Mouse (Mus musculus): ENCODE measurements around the gene Lman2l. TPM values are rescaled to one million over a fixed set of nuclear protein-coding genes. Genes with fewer than 3 reads are reported as not detected.
A peak's percentile ranks its signal among the peaks of the same experiment; 100 is the strongest.

Lman2l gene
- polyA plus RNA-seq, 1 experiment from 2014 or later, result 67.6 TPM

DNA sequence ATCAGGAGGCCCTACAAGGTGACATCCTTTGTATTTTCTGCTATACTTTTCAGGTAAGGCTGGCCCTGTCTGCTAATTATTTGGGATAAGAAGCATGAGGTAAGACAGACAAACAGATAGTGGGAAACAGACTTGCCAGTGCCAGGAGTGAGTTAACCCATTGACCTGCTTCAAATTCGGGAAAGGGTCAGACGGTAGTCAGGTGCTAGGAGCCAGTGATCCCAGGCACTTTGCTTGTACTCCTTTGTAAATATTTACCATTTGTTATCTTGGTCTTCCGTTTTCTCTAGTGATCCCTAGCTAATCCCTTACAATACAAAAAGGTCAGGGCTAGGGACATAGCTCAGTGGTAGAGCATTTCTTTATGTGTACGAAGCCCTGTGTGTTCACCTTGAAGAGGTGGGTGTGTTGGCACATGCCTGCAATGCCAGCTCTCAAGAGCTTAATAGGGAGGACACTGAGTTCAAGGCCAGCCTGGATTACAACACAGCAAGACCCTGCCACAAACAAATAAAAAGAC is 20.6 kb upstream of the Lman2l start:
- WGBS, result 84% methylated on average over 4 of the region's 4 CpGs
- no peak overlapping the region for H3K9ac ChIP-seq (replicated peaks; ENCODE audit: low read depth, low read length)
- H3K4me2 ChIP-seq (ENCODE audit: low read length), result no peak overlapping the region
- no peak for ATAC-seq
- no peak overlapping the region for H3K27ac ChIP-seq (ENCODE audit: low read length)
- H3K9me3 ChIP-seq (ENCODE audit: control insufficient read depth, low read length), result no peaks in the 10 kb centered on the region
- H3K27me3 ChIP-seq (replicated peaks; ENCODE audit: control insufficient read depth, insufficient read depth, low read length), result no peaks in the 10 kb centered on the region
- no peaks in the 10 kb centered on the region for H3K36me3 ChIP-seq (ENCODE audit: control insufficient read depth, insufficient read depth)
- H3K4me1 ChIP-seq (replicated peaks; ENCODE audit: control insufficient read depth, insufficient read depth, low read length), result peaks cover under 1% of the 10 kb centered on the region; the same call in 1 of the 2 replicates
- H3K4me3 ChIP-seq (replicated peaks; ENCODE audit: low read length), result no peak overlapping the region

DNA sequence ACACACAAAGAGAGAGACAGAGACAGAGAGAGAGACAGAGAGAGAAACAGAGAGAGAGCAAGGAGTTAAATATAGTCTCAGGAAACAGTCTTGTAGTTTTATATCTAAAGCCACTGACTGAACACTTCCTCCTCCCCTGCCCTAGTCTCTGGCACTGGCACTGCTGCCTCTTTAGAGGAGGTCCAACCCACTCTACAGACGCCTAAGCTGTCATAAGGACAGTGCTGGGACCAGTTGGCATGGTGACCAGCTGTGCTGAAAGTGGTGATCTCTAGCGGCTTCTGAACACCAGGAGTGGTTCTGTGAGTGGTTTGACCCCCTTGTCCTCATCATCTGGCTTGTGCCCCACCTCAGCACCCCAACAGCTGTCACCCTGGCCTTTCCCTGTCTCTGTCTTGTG is 16.8 kb upstream of the Lman2l start:
- H3K36me3 ChIP-seq (ENCODE audit: control insufficient read depth, insufficient read depth), result no peaks in the 10 kb centered on the region
- WGBS, result 33% methylated on average over 2 of the region's 2 CpGs
- no peak overlapping the region for H3K4me3 ChIP-seq (replicated peaks; ENCODE audit: low read length)
- H3K9me3 ChIP-seq (ENCODE audit: control insufficient read depth, low read length), result no peaks in the 10 kb centered on the region
- H3K4me2 ChIP-seq (ENCODE audit: low read length), result no peak overlapping the region
- H3K4me1 ChIP-seq (replicated peaks; ENCODE audit: control insufficient read depth, insufficient read depth, low read length), result no peaks in the 10 kb centered on the region
- no peak for ATAC-seq
- no peak overlapping the region for H3K9ac ChIP-seq (replicated peaks; ENCODE audit: low read depth, low read length)
- no peak overlapping the region for H3K27ac ChIP-seq (ENCODE audit: low read length)
- no peaks in the 10 kb centered on the region for H3K27me3 ChIP-seq (replicated peaks; ENCODE audit: control insufficient read depth, insufficient read depth, low read length)

DNA sequence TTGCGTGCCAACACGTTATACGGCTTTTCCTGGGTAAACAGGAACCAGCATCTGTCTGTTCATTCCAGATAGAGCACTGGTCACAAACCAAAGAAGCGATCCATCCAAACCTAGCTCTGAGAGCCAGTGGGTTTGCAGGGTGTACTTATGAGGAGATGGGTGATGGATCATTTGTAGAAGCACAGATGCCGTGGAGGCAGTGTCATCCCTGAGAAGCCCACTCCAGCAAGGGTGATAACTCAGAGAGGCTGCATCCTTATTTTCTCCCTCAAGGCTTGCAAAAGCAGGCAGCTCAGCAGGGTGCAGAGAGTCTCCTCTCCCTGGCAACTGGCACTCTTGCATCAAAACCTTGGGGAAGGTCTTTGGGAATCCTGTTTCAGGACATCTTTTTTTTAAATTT is 13.1 kb upstream of the Lman2l start:
- Histone ChIP-seq H3K9ac (replicated peaks; ENCODE audit: low read depth, low read length) (no peak overlapping the region), H3K9me3 (ENCODE audit: control insufficient read depth, low read length) (no peaks in the 10 kb centered on the region), H3K4me3 (replicated peaks; ENCODE audit: low read length) (no peak overlapping the region), H3K27me3 (replicated peaks; ENCODE audit: control insufficient read depth, insufficient read depth, low read length) (no peaks in the 10 kb centered on the region), H3K4me2 (ENCODE audit: low read length) (no peak overlapping the region), H3K4me1 (replicated peaks; ENCODE audit: control insufficient read depth, insufficient read depth, low read length) (no peaks in the 10 kb centered on the region), H3K27ac (ENCODE audit: low read length) (no peak overlapping the region), H3K36me3 (ENCODE audit: control insufficient read depth, insufficient read depth) (no peaks in the 10 kb centered on the region)
- no peak for ATAC-seq
- WGBS, result 86% methylated on average over 5 of the region's 5 CpGs

GRCm38 (mm10) chr1:36457388-36458014 is 12.4 kb upstream of the Lman2l start:
- Histone ChIP-seq H3K9me3 (ENCODE audit: control insufficient read depth, low read length) (no peaks in the 10 kb centered on the region), H3K27ac (ENCODE audit: low read length) (no peak overlapping the region), H3K4me2 (ENCODE audit: low read length) (no peak overlapping the region), H3K4me1 (replicated peaks; ENCODE audit: control insufficient read depth, insufficient read depth, low read length) (no peaks in the 10 kb centered on the region), H3K36me3 (ENCODE audit: control insufficient read depth, insufficient read depth) (no peaks in the 10 kb centered on the region), H3K27me3 (replicated peaks; ENCODE audit: control insufficient read depth, insufficient read depth, low read length) (no peaks in the 10 kb centered on the region), H3K9ac (replicated peaks; ENCODE audit: low read depth, low read length) (no peak overlapping the region), H3K4me3 (replicated peaks; ENCODE audit: low read length) (no peak overlapping the region)
- ATAC-seq, result no peak
- WGBS, result 46% methylated on average over 7 of the region's 7 CpGs

DNA sequence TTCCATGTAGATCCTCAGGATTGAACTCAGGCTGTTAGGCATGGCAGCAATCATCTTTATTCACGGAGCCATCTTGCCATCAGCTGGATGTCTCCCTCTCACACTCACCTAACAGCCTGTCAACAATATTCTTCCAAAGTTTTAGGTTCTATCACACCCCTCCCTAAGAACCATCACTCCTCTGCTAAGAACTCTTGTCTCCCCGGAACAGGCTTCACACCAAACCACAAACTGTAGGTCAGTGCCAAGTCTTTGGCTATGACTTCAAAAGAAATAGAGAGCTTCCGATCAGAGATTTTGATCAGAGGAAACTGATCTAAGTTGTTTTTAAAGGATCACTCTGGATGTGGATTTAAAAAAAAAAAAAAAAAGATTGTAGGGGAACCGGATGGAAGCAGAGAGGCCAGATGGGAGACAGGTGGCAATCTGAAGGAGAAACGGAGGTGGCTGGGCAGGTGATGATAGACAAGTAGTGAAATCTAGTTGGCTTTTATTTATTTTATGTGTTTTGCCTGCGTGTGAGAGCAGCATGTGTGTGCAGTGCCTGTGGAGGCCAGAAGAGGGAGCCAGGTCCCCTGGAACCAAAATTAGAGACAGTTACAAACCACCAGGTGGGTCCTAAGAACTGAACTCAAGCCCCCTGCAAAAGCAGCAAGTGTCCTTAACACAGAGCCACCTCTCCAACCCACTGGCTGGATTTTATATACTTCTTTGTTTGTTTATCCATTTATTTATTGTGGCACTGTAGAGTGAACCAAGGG is 9.2 kb upstream of the Lman2l start:
- ATAC-seq, result no peak

GRCm38 (mm10) chr1:36446841-36447240 is 1.8 kb upstream of the Lman2l start:
- H3K4me2 ChIP-seq (ENCODE audit: low read length), result no peak overlapping the region
- H3K9me3 ChIP-seq (ENCODE audit: control insufficient read depth, low read length), result no peaks in the 10 kb centered on the region
- 94% methylated on average over 5 of the region's 5 CpGs for WGBS
- ATAC-seq, result no peak
- no peaks in the 10 kb centered on the region for H3K27me3 ChIP-seq (replicated peaks; ENCODE audit: control insufficient read depth, insufficient read depth, low read length)
- no peak overlapping the region for H3K9ac ChIP-seq (replicated peaks; ENCODE audit: low read depth, low read length)
- no peaks in the 10 kb centered on the region for H3K36me3 ChIP-seq (ENCODE audit: control insufficient read depth, insufficient read depth)
- H3K4me1 ChIP-seq (replicated peaks; ENCODE audit: control insufficient read depth, insufficient read depth, low read length), result peaks cover 8% of the 10 kb centered on the region
- H3K4me3 ChIP-seq (replicated peaks; ENCODE audit: low read length), result no peak overlapping the region
- H3K27ac ChIP-seq (ENCODE audit: low read length), result no peak overlapping the region

More for the DNA sequence above, 9.2 kb upstream of the Lman2l start:
- H3K9me3 ChIP-seq (ENCODE audit: control insufficient read depth, low read length), result no peaks in the 10 kb centered on the region
- no peaks in the 10 kb centered on the region for H3K36me3 ChIP-seq (ENCODE audit: control insufficient read depth, insufficient read depth)
- no peak overlapping the region for H3K27ac ChIP-seq (ENCODE audit: low read length)
- H3K9ac ChIP-seq (replicated peaks; ENCODE audit: low read depth, low read length), result no peak overlapping the region
- H3K4me3 ChIP-seq (replicated peaks; ENCODE audit: low read length), result no peak overlapping the region
- no peaks in the 10 kb centered on the region for H3K4me1 ChIP-seq (replicated peaks; ENCODE audit: control insufficient read depth, insufficient read depth, low read length)
- H3K27me3 ChIP-seq (replicated peaks; ENCODE audit: control insufficient read depth, insufficient read depth, low read length), result no peaks in the 10 kb centered on the region
- no peak overlapping the region for H3K4me2 ChIP-seq (ENCODE audit: low read length)
- 89% methylated on average over 6 of the region's 6 CpGs for WGBS

GRCm38 (mm10) chr1:36446106-36446824 is 1.2 kb upstream of the Lman2l start:
- no peaks in the 10 kb centered on the region for H3K36me3 ChIP-seq (ENCODE audit: control insufficient read depth, insufficient read depth)
- no peak overlapping the region for H3K9ac ChIP-seq (replicated peaks; ENCODE audit: low read depth, low read length)
- H3K4me2 ChIP-seq (ENCODE audit: low read length), result no peak overlapping the region
- H3K9me3 ChIP-seq (ENCODE audit: control insufficient read depth, low read length), result no peaks in the 10 kb centered on the region
- no peak overlapping the region for H3K4me3 ChIP-seq (replicated peaks; ENCODE audit: low read length)
- H3K4me1 ChIP-seq (replicated peaks; ENCODE audit: control insufficient read depth, insufficient read depth, low read length), result peaks cover 8% of the 10 kb centered on the region
- H3K27ac ChIP-seq (ENCODE audit: low read length), result no peak overlapping the region
- 93% methylated on average over 5 of the region's 5 CpGs for WGBS
- ATAC-seq, result no peak
- H3K27me3 ChIP-seq (replicated peaks; ENCODE audit: control insufficient read depth, insufficient read depth, low read length), result no peaks in the 10 kb centered on the region

- peak; percentile 13 for ATAC-seq
- Histone ChIP-seq H3K9ac (replicated peaks; ENCODE audit: low read depth, low read length) (0 out of 2 replicates have a peak overlapping the region, but pooled peaks have one; percentile 2), H3K36me3 (ENCODE audit: control insufficient read depth, insufficient read depth) (no peaks in the 10 kb centered on the region), H3K27me3 (replicated peaks; ENCODE audit: control insufficient read depth, insufficient read depth, low read length) (no peaks in the 10 kb centered on the region), H3K4me1 (replicated peaks; ENCODE audit: control insufficient read depth, insufficient read depth, low read length) (peaks cover 8% of the 10 kb centered on the region), H3K4me2 (ENCODE audit: low read length) (peak overlapping the region; percentile 28), H3K4me3 (replicated peaks; ENCODE audit: low read length) (peak overlapping the region; percentile 75), H3K9me3 (ENCODE audit: control insufficient read depth, low read length) (no peaks in the 10 kb centered on the region), H3K27ac (ENCODE audit: low read length) (peak overlapping the region; percentile 16; the same call in 1 of the 2 replicates)
- WGBS, result 45% methylated on average over 8 of the region's 8 CpGs
Measured at GRCm38 (mm10) chr1:36445508-36445907, 437 bp upstream of the Lman2l start.

GRCm38 (mm10) chr1:36441101-36441500 is 4.0 kb downstream of the Lman2l start:
- peaks cover 8% of the 10 kb centered on the region for H3K4me1 ChIP-seq (replicated peaks; ENCODE audit: control insufficient read depth, insufficient read depth, low read length)
- no peak overlapping the region for H3K4me3 ChIP-seq (replicated peaks; ENCODE audit: low read length)
- no peaks in the 10 kb centered on the region for H3K27me3 ChIP-seq (replicated peaks; ENCODE audit: control insufficient read depth, insufficient read depth, low read length)
- H3K9ac ChIP-seq (replicated peaks; ENCODE audit: low read depth, low read length), result no peak overlapping the region
- WGBS, result 63% methylated on average over 4 of the region's 4 CpGs
- H3K4me2 ChIP-seq (ENCODE audit: low read length), result no peak overlapping the region
- H3K9me3 ChIP-seq (ENCODE audit: control insufficient read depth, low read length), result no peaks in the 10 kb centered on the region
- no peak for ATAC-seq
- H3K27ac ChIP-seq (ENCODE audit: low read length), result no peak overlapping the region; the same call in 1 of the 2 replicates
- peaks cover 22% of the 10 kb centered on the region for H3K36me3 ChIP-seq (ENCODE audit: control insufficient read depth, insufficient read depth)
